Mouse (Mus musculus) lung, adult 2 months (tissue): ENCODE results near the gene Strc. TPM values are rescaled to one million over a fixed set of nuclear protein-coding genes. Genes with fewer than 3 reads are reported as not detected.
"Not testable (repeated sequence)": the region's sequence is repeated elsewhere in the genome, so short reads cannot be mapped to it uniquely, and the experiment has no call there.

Experiments used
- DNase-seq: peaks from one replicate; pipeline ENCODE4 v3.0.0; 2022
- H3K4me1 ChIP-seq: fragments of 200-500 bp; 2 replicates; pipeline ENCODE4 v1.6.1; 2011; ENCODE audit warnings: low read length; ENCODE audit not compliant: control insufficient read depth, insufficient read depth
- H3K4me3 ChIP-seq: fragments of 200-500 bp; replicated peaks from 2 replicates; pipeline ENCODE3; 2011; ENCODE audit warnings: low read depth, mild to moderate bottlenecking, control low read depth, low read length; ENCODE audit errors: extremely low read depth
- CTCF ChIP-seq: fragments of 200-500 bp; IDR thresholded peaks from 2 replicates; pipeline ENCODE4 v1.5.1; 2011; ENCODE audit warnings: mild to moderate bottlenecking, low read length, control low read depth; ENCODE audit not compliant: insufficient read depth
- POLR2A ChIP-seq: fragments of 200-500 bp; IDR thresholded peaks from 2 replicates; pipeline ENCODE4 v1.6.1; 2011; ENCODE audit warnings: low read depth, mild to moderate bottlenecking, control low read depth, low read length, borderline replicate concordance; ENCODE audit errors: extremely low read depth
- WGBS: fragments of 180-500 bp; shearing (Covaris S2); methylation state at CpG from one replicate; pipeline ENCODE4 v1.1.7; 2018; 5-methylcytosine and 5-hydroxymethylcytosine counted together
- polyA plus RNA-seq: library from polyadenylated mRNA; depleted of rRNA; stranded (reverse); fragments of >200 nt; gene quantifications from 2 replicates; pipeline ENCODE4 v1.2.3, GENCODE M21; 2012; rRNA removed

Gene Strc
- 0.08 TPM in 1 of 2 replicates, not detected in the other for polyA plus RNA-seq

DNA sequence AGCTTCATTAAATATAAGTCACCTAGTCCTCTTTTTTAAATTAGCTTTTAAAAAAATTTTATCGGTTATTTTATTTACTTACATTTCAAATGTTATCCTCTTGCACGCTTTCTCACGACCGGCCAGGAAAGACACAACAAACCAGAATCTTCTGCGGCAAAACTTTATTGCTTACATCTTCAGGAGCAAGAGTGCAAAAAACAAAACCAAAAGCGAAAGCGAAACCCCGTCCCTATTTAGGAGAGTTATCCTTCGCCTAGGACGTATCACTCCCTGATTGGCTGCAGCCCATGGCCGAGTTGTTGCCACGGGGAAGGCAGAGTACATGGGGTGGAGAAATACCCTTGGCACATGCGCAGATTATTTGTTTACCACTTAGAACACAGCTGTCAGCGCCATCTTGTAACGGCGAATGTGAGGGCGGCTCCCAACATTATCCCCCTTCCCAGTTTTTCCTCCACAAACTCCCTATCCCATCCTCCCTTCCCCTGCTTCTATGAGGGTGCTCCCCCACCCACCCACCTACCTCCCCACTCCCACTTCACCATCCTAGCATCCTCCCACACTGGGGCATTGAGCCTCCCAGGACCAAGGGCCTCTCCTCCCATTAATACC, at the start of gene Strc:
Gene Strc (minus strand): TSS at position 208 of the 615 bp plus-strand sequence.
- H3K4me3 ChIP-seq, DNase-seq, H3K4me1 ChIP-seq: not testable (repeated sequence)
- 91% methylated on average over 17 of the region's 17 CpGs for WGBS

DNA sequence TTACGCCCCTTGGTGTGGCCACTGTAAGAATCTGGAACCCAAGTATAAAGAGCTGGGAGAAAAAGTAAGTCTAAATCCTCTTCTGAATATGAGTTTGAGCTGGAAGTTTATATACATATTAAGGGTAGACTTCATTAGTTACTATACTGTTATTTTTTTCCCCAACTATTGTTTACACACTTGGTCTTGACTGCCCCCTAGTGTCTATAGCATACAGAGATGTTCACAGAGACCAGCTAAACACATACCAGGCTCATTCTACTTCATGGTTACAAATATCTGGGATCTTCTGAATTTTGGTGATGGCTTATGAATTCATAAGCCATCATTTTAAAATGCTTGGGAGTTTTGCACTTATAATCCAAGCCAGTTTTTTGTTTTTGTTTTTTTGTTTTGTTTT, 47.9 kb upstream of the Strc start:
- Histone ChIP-seq H3K4me3 (no peak overlapping the region), H3K4me1 (no peaks in the 10 kb centered on the region)
- 100% methylated on average over 1 of the region's 1 CpGs for WGBS
- DNase-seq: no peak
- TF ChIP-seq CTCF: no peak
- TF ChIP-seq POLR2A: no peak

- H3K4me3 ChIP-seq: no peak overlapping the region
- 91% methylated on average over 2 of the region's 2 CpGs for WGBS
- no peaks in the 10 kb centered on the region for H3K4me1 ChIP-seq
- TF ChIP-seq POLR2A (no peak), CTCF (no peak)
- DNase-seq: no peak
Measured at GRCm38 (mm10) chr2:121425890-121426289, 38.9 kb upstream of the Strc start.

DNA sequence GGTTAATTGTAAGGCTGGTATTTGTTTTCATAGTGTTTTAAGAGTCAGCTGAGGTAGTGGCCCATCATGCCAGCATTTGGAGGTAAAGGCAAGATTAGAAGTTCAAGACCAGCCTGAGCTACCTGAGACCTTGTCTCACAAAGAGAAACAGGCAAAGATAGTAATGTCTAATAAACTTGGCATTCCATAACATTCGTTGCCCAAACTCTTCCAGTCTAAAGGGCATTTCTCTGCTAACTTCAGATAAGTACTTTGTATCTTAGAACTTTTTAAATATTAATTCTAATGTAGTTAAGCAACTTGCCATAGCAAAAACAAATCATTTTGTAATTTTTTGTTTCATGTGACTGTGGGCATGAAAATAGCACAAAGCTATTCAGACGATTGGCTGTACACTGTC, 36.2 kb upstream of the Strc start:
- no peak for DNase-seq
- Histone ChIP-seq H3K4me3 (no peak overlapping the region), H3K4me1 (peaks cover 6% of the 10 kb centered on the region; the same call in 1 of the 2 replicates)
- TF ChIP-seq CTCF (no peak), POLR2A (no peak)
- WGBS: 88% methylated on average over 2 of the region's 2 CpGs

- whole genome bisulfite sequencing: 64% methylated on average over 3 of the region's 3 CpGs
- DNase-seq: no peak
Measured at GRCm38 (mm10) chr2:121418476-121418875, 31.5 kb upstream of the Strc start.

GRCm38 (mm10) chr2:121416356-121416755, 29.4 kb upstream of the Strc start:
- 69% methylated on average over 6 of the region's 6 CpGs for WGBS
- H3K4me3 ChIP-seq: no peak overlapping the region
- no peak for DNase-seq
- TF ChIP-seq POLR2A (no peak), CTCF (no peak)
- peaks cover 10% of the 10 kb centered on the region for H3K4me1 ChIP-seq

More at GRCm38 (mm10) chr2:121418476-121418875, 31.5 kb upstream of the Strc start:
- no peak for TF ChIP-seq POLR2A
- no peak for TF ChIP-seq CTCF
- no peak overlapping the region for H3K4me3 ChIP-seq
- H3K4me1 ChIP-seq: peaks cover 10% of the 10 kb centered on the region

- DNase-seq: no peak
- no peak overlapping the region for H3K4me3 ChIP-seq
- TF ChIP-seq POLR2A (no peak), CTCF (no peak)
- peaks cover 10% of the 10 kb centered on the region for H3K4me1 ChIP-seq
- WGBS: 57% methylated on average over 3 of the region's 3 CpGs
Measured at GRCm38 (mm10) chr2:121415591-121415990, 28.6 kb upstream of the Strc start.

DNA sequence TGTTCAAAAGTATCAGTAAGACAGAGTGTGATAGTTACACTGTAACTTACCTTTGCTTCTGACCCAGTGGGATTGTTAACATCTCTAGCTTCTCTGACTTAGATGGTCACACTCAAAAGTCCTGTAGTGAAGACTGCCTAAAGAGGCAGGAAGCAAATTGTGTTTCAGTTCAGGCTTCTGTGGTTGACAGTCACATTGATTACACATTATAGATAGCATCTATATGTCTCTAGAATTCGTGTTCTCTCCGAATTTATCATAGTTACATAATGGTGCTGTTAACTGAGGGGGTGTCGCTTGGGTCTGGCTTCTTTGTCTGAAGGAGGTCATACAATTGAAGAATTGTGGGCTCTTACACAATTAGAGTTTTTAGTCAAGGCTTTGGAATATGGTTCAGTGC, 28.1 kb upstream of the Strc start:
- DNase-seq: no peak
- H3K4me3 ChIP-seq: no peak overlapping the region
- 21% methylated on average over 3 of the region's 3 CpGs for WGBS
- peaks cover 10% of the 10 kb centered on the region for H3K4me1 ChIP-seq
- TF ChIP-seq CTCF (no peak), POLR2A (no peak)

DNA sequence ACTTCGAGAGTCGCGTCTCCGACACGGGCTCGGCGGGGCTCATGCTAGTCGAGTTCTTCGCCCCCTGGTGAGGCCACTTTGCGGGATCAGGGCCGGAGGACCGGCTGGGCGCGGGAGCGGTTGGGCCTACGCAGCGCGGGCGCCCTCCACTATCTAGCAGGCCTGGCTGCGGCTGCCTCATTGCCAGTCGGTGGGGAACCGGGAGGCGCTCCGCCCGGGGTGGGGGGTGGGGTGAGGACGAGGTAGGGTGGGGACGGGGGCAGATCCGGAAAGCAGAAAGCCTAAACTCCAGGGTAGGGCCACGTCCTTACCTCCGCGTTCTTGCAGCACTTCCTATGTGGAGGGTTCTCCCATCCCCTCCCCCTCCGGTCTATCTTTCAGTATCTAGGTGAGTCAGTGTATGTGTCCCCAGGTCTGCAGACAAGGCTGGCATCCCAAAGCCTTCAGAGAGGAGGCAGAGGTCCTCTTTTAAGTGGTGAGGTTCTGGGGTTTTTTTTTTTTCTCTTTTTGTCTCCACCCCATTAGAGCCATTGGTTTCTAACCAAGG, 27.2 kb upstream of the Strc start:
- WGBS: 1% methylated on average over 31 of the region's 32 CpGs
- H3K4me3 ChIP-seq: peak overlapping the region; percentile 93
- TF ChIP-seq POLR2A: no peak; the same call in 1 of the 2 replicates
- no peak for TF ChIP-seq CTCF
- peaks cover 8% of the 10 kb centered on the region for H3K4me1 ChIP-seq
- no peak for DNase-seq

DNA sequence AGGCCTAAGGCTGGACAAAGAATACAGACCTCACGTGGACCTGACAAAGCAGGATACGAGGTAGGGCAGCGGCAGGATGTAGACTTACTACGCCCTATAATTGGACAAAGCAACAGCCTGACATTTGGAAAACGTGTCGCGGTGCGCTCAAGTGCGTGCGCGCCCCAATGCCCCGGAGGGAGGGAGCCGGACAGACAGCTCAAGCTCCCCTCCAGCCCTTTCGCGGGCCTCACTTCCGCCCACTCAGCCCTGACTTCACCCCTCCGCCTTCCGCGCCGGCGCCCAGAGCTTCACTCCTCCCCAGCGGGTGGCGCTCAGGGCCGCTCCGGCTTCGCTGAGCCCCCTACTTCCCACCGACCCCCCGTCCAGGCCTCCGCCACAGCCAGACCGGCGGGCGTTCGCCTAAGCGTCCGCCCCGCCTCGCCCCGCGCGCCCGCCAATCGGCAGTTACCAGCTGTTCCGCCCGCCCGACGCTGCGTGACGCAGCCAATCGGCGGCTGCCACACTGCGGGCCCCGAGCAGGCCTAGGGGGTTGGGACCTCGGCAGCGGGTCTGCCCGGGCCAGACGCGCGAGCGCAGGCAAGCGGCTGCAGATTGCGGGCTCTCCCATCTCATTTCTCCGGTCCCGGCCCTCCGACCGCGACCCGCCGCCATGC, 26.5 kb upstream of the Strc start, which contains the start of the genes Pdia3 and Catsper2:
Gene Pdia3 (plus strand): TSS at position 389 of the 656 bp plus-strand sequence.
Gene Catsper2 (minus strand): TSS at position 406 of the 656 bp plus-strand sequence.
- Histone ChIP-seq H3K4me3 (peak within 1 kb of the TSS; percentile 93), H3K4me1 (peaks cover 6% of the 10 kb centered on the region)
- TF ChIP-seq CTCF: no peak
- peak; percentile 89 for TF ChIP-seq POLR2A
- DNase-seq: peak; percentile 96
- under 1% methylated on average over 66 of the region's 68 CpGs for WGBS
